Mouse (Mus musculus) ovary, postnatal 36 days (tissue): ENCODE measurements around the gene Ddx39.

Experiments used
- DNase-seq: peaks from one replicate; pipeline ENCODE4 v3.0.0; 2022; ENCODE audit warnings: low spot score, mixed read lengths

Ddx39 gene

DNA sequence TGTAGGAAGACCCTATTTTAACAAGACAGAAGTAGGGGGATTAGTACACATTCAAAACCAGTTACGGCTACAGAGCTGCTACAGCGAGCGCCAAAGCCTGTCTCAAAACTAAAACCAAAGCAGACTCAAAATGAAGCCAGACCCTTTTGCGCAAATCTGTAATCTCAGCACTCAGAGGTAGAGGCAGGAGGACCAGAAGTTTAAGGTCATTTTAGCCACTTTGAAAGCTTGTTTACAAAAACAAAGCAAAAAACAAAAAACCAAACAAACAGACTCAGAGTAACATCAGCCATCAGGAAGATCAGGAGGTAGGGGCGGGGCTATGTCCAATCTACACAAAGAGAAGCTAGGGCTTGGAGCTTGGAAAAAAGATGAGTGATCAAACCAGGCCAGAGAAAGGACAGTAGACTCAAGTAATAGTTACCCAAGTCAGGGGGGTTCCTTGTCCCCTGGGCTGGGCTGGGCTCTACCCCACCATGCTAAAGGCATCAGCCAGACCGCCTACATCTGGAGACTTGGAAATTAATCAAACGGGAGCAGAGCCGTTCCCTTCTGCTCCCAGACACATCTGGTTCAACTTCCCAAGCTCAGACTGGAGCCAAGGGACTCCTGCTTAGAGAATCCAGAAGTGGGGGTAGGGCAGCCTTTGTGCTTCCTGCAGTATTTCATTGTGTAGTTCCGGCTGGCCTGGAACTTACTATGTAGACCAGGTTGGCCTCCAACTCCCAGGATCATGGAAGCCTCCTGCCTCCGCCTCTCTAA lies 24.2 kb downstream of the Ddx39 start:
- no peak for DNase-seq

DNA sequence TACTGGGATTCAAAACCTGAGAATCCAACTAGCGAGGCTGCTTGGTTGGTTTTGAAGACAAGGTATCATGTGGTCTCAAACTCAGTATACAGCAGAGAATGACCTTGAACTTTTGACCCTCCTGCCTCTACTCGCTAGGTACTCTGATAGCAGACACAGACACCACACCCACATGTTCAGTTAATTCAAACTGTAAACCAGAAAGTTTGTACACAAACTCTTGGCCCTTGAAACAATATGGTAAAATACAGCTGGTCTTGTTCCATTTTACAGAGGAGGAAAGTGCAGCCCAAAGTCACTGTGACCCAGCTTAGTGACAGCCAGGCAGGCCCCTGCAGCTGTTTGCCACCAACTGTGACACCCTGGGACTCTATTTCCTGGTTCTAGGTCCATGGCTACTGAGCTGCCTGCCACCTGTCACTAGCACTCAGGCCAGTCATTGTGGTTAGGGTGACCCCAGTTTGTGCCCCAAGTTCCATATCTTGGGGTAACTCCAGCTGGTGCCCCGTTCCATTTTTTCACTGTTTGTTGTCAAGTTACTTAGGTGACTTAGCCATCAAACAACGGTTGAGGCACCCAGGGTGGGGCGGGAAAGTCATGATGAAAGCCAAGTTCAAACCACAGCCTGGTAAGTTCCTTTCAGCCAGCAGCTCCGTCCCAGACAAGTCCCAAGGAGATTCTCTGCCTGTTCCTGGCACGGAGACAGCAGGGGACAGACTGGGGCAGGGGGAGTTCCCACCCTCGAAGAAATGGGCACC lies 24.9 kb downstream of the Ddx39 start:
- no peak for DNase-seq

DNA sequence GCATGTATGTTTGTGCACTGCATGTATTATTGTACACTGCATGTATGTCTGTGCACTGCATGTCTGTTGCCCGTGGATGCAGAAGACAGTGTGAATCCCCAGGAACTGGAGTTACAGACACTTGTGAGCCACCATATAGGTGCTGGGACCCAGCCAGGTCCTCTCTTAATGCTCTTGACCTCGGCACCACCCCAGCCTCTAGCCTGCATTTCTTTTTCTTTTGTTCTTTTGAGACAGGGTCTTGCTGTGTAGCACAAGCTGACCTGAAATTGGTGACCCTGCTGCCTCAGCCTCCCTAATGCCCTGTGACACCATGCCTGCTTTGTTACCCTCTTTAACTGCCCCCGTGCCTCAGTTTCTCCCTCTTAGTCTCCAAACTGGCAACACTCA lies 25.6 kb downstream of the Ddx39 start:
- no peak for DNase-seq

DNA sequence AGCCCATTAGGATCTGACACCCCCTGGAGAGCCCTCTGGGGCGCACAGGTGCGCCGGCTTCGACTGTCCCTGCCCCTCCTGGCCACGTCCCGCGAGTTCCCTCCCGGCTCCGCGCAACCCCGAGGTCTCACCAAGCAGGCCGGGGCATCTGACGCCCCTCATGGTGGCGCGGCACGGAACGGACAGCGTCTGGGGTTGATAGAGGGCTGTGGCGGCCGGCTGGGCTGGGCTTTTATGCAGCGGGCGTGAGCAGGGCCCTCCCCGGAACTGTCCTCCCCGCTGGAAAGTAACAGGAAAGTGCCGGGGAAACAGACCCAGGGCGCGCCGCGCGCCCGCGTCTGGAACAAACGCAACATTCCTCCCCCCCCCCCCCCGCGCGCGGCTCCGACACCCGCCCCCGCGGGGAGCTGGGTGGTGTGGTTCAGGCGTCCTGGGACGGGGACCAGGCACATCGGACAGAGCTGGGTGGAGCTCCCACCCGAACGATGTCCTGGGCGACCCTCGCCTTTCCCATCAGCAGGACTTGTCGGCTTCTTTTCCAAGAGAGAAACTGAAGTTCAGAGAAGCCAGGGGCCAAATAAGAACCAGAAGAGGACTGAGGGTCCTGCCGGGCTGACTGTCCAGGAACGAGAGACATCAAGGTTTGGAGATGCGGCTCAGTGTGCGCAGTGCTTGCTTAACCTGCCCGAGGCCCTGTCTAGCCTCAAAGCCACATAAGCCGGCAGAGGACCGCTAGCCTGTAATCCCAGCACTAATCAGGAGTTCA lies 26.2 kb downstream of the Ddx39 start, which contains the start of gene Adgre5:
Adgre5 (minus strand) TSS at position 351 of the 766 bp plus-strand sequence.
- peak; percentile 74 for DNase-seq

DNA sequence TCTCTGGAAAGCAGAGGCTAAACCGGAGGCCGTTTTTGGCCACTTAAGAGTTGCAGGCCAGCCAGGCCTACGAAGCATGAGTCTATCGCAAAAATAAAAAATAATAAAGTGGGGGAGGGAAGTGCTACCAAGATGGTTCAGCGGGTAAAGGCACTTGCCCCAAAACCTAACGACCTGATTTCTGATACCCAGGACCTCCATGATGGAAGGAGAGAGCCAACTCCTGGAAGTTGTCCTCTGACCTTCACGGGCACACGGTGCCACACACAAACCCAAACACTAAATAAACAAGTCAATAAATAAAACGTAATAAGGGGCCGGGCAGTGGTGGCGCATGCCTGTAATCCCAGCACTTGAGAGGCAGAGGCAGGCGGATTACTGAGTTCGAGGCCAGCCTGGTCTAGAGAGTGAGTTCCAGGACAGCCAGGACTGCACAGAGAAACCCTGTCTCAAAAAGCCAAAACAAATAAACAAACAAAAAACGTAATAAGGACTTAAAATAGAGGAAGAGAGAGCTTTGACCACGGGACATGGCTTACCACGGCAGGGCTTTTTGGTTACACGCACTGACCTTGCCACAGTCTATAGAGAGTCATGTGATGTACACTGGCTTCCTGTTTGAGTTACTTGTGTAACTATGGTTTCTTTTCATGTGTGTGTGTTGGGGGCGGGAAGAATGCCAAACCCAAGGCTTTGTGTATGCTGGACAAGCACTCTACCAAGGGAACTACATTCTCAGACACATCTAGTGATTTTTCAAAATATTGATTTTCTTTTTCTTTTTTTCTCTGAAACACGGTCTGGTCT lies 27.1 kb downstream of the Ddx39 start:
- no peak for DNase-seq

DNA sequence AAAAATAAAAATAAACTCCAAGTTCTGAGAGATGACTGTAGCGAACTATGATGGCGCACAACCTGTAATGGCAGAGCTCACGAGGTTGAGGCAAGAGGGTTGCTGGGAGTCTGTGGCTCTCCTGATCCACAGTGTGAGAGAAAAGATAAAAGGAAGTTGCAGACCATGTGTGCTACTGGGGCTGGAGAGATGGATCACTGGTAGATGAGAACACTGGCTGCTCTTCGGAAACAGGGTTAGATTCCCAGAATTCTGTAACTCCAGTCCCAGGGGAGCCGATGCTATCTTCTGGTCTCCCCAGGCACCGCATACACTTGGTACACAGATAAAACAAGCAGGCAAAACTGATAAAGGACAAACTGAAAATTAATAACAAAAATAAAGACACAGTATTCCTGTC lies 28.0 kb downstream of the Ddx39 start:
- no peak for DNase-seq

DNA sequence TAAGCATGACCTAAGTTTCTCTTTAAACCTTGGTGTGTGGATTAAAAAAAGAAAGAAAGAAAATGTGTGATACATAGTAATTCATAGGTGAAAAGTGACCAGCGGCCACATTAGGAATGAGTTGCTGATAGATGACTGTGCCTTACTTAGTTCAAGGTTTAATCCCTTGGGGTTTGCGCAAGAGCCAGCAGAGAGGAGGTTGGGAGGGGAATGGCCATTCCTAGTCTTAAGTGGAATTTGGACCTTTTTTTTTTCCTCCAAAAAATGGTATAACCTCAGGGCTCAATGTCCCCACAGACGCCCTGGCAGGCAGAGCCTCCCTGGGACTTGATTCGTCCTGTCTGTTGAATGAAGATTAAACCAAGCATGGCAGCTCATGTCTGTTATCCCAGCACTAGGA lies 29.1 kb downstream of the Ddx39 start:
- DNase-seq, result no peak

DNA sequence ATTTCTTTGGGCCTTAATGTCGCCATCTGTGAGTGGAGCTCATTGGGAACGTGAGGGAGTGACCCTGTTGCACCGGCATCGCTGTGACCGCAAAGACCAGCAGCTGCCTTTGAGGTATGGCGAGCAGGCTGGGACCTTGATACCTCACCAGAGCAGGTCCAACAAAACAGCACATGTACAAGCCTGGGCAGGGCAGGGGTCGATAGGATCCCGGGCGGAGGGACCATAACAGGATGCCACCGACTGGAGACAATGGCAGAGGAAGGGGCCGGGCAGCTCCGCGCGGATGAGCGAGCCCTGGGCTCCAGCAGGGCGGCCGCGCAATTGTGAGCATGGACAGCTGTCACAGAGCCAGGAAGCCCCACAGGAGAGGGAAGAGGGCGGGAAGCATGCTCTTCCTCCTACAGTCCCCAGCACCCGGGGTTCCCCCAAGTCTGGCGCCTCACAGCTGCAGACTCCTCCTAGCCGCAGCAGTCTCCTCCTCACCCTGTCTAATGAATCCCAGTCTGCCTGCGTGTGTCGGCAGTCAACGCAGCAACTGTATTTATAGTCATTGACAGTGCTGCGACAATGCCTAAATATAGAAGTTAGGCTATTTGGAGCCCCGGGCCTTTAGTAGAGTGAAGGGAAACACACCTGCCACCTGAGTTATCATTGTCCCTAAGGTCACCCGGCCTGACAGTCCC lies 32.8 kb downstream of the Ddx39 start:
- DNase-seq, result peak; percentile 36

DNA sequence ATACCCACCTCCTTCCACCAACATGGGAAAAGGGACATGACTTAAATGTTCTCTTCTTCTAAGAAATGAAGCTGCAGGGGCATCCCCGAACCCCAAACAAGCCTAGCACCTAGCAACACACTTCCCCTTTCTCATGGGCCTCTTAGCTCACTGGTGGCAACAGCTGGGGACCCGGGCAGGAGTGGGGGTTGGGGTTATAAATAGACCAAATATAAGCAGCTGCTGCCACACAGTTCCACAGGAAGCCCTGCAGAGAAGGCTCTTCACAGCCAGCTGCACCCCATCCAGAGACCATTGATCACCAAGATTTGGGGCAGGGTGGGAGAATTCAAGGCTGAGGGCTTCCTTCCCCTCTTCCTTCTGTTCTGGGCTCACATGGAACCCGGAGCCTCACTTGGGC lies 33.7 kb downstream of the Ddx39 start:
- DNase-seq, result no peak

DNA sequence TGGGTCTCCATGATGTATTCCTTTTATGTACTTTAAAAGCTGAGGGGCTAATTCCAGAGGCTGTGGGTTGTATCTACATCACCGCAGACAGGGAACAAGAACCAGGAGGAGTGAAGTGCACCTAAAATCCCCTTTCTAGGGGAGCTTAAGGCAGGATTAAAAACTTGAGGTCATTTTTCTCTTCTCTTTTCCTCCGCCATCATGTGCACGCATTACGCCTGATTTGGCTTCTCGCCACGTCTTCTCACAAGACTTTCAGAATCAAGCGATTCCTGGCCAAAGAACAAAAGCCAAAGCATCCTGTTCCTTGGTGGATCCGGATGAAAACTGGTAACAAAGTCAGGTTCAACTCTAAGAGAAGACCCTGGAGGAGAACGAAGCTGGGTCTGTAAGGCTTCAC lies 34.3 kb downstream of the Ddx39 start:
- no peak for DNase-seq

DNA sequence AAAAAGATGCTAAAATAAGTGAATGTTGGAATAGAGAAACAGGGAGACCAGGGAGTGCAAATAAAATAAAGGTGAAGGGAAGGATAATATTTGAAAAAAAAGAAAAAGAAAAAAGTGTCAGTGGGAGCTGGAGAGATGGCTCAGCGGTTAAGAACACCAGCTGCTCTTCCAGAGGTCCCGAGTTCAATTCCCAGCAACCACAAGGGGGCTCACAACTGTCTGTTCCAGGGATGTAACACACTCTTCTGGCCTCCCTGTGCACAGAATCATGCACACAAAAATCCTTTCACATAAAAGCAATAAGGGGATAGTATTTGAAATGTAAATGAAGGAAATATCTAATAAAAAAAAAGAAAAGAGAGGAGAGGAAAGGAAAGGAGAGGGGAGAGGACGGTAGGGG lies 39.2 kb downstream of the Ddx39 start:
- no peak for DNase-seq

DNA sequence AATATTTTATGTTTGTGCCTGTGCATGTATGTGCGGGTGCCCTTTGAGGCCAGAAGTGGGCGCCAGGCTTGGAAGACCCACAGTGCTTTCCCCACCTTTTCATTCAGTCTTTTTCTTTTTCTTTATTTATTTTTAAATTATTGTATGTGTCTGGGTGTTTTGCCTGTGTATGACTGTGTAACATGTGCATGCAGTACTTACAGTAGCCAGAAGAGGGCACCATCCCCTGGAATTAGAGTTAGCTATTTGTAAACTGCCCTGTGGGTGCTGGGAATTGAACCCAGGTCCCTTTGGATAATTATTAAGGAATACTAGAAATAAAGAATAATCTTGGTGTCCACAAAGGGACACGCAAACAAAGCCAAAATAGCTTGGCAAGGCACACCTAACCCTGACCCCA lies 41.3 kb downstream of the Ddx39 start:
- DNase-seq, result no peak

DNA sequence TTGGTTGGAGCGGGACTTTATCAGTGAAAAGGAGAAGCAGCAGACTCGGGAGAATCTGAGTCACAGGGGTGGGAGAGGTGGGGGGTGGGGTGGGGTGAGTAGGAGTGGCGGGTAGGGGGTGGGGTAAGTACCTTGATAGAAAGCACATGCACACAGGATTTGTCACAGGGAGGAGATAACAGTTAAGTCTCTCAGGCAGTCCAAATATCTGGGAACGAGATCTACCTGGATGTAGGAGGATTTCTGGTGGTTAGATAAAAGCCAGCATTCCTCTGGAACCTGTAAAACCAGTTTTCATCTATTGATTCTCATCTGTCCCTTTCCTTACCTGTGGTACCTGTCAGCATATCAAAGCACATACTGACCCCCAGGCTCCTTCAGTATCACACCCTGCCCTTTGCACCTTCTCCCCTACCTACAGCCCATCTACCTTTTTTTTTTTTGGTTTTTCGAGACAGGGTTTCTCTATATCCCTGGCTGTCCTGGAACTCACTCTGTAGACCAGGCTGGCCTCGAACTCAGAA lies 42.2 kb downstream of the Ddx39 start:
- DNase-seq, result no peak

DNA sequence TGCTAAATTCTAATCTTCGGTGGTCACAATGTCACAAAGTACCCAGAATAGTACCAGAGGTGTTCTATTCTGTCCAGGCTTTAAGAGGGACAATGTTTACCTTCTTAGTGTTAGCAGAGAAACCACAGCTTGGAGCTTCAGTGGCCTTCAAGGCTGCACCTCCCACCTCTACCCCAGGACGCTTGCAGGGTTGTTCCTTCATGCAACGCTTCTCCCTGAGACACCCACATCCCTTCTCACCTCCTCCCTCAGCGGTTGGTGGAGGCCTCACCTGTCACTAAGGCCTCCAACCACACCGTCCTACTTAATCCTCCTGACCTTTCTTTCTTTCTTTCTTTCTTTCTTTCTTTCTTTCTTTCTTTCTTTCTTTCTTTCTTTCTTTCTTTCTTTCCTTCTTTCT lies 43.3 kb downstream of the Ddx39 start:
- no peak for DNase-seq

DNA sequence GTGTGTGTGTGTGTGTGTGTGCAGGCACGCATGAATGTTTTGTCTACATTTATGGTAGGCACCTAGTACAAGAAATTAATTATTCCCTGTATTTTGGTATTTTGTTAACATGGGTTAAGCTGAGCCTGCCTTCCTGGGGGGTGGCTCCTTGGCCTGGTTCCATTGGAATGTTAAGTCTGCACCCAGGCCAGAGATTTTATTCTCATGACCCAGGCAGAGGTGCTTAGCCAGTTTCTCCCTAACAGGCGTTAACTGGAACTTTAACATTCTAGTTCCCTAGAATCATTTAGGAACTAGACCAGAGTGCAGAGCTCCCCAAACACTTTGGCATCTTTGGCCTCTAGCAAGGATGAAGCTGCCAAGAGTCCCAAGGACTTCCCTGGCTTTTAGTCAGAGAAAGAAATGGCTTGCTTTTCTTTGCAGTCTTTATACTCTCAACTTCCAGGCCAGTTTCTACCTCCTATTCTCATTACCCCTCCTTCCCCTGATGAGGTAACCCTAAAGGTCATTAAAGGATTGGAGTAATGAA lies 44.3 kb downstream of the Ddx39 start:
- DNase-seq, result no peak

DNA sequence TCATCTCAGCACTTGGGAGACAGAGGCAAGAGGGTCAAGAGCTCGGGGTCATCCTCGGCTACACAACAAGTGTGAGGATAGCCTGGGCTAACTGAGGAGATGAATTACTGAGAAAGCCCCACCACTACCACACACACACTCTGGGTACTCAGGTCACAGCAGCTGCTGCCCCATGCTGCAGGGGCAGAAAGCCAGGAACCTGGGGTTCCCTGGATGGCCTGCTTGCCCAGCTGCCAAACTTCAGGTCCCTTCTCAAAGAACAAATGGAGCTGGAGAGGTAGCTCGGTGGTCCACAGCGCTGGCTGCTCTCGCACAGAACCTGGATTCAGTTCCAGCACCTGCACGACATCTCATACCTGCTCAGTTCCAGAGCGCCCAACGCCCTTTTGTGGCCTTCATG lies 49.1 kb downstream of the Ddx39 start:
- no peak for DNase-seq

DNA sequence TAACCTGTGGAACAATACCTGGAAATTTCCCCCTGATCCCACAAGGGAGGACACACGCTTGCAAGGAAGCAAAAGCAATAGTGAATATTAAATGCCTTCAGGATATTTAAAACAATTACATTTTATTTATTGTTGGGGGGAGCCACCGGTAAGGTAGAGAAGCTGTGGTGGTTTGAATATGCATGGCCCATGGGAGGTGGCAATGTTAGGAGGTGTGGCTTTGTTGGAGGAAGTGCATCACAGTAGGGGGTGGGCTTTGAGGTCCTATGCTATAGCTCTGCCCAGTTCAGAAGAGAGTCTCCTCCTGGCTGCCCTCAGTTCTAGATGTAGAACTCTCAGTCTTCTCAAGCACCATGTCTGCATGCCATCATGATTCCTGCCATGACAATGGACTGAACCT lies 49.7 kb downstream of the Ddx39 start:
- no peak for DNase-seq

DNA sequence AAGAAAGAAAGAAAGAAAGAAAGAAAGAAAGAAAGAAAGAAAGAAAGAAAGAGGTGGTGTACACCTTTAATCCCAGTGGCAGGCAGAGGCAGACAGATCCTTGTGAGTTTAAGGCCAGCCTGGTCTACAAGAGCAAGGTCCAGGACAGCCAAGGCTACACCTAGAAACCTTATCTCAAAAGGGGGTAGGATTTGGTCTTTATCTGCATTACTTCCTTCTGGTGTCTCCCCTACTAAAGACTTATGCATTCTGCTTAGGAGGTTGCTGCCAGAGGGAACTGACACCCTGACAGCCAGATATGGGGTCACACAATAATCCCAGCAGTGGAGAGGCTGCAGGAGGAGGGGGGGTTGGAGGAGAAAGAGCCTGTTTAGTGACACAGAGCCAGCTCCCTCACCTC lies 50.7 kb downstream of the Ddx39 start:
- no peak for DNase-seq

DNA sequence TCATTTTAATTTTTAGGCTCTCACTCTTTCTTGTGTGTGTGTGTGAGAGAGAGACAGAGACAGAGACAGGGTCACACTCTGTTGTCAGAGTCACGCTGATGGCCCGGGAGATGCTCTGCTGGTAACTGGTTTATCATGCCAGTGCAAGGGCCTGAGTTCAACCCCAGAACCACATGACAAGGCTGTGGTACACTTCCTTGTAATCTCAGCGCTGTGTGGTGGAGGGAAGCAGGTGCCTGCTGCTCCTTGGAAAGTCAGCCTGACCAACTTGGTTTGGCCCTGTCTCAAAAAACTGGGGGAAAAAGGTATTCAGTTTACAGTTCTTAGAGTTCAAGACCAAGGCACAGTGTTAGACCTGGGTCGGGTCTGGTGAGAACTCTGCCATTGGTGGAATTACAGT lies 52.5 kb downstream of the Ddx39 start:
- DNase-seq, result no peak

DNA sequence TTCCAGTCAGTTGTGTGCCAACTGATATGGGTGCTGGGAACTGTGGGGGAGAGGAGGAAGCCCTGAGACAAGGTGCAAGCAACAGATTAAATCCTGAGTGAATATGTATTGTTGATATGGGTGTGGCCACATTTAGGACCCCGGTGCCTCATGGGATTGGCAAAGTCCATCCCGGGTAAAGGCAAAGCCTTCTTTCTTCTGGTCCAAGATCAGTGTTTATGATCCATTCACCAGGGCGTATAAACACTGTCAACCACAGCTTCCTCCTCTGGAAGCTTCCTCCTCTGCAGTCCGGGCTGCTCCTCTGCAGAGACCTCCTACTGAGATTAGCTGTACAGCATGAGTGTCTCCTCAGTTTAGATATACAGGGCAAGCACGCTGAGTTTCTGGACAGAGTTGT lies 53.5 kb downstream of the Ddx39 start:
- no peak for DNase-seq

DNA sequence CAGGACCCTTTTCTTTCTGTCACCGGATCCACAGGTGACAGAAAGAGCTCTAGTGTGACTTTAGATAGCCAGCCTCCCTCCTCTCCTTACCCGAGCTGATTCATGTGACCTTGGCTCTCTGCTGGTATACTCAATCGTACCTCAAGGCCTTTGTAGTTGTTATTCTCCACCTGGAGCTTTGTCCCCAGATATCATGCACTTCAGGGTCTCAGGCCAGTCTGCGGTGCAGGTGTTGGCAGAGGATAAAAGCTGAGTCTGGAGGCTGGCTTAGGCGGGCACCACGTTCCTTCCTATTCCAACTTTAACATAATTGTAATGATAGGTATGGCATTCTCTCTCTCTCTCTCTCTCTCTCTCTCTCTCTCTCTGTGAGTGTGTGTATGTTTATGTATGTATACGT lies 54.7 kb downstream of the Ddx39 start:
- no peak for DNase-seq
